Mouse (Mus musculus) hindbrain, embryonic 10.5 days (tissue): ENCODE results near the gene Prkcd. TPM values are rescaled to one million over a fixed set of nuclear protein-coding genes. Genes with fewer than 3 reads are reported as not detected.

Experiments
- polyA plus RNA-seq: library from polyadenylated mRNA; unstranded; fragments of >200 nt; fragmentation: Nextera tagmentation; extraction: Ambion mirVana; gene quantifications from 2 replicates; pipeline ENCODE4 v1.2.1, GENCODE M21; 2016

The Prkcd gene
- polyA plus RNA-seq, 1 experiment from 2014 or later: 35.4 TPM

Other genes with a start within 250 kb of the Prkcd start
- 30.5 and 31.7 TPM in 2 replicates for gene Dcp1a, start 146.7 kb downstream of the Prkcd start, polyA plus RNA-seq
- 1.1 and 1.2 TPM in 2 replicates for gene Cacna1d, start 134.8 kb downstream of the Prkcd start, polyA plus RNA-seq
- 285 and 314 TPM in 2 replicates for gene Tkt, start 77.9 kb downstream of the Prkcd start, polyA plus RNA-seq
- 13.0 and 13.6 TPM in 2 replicates for gene Rft1, start 28.1 kb upstream of the Prkcd start, polyA plus RNA-seq
- gene Sfmbt1, start 88.6 kb upstream of the Prkcd start, polyA plus RNA-seq: 17.8 and 20.8 TPM in 2 replicates
- 22.4 and 26.3 TPM in 2 replicates for gene Tmem110, start 199.4 kb upstream of the Prkcd start, polyA plus RNA-seq